ENCODE assay signal across 11 mouse cellular contexts in the genomic region with DNA sequence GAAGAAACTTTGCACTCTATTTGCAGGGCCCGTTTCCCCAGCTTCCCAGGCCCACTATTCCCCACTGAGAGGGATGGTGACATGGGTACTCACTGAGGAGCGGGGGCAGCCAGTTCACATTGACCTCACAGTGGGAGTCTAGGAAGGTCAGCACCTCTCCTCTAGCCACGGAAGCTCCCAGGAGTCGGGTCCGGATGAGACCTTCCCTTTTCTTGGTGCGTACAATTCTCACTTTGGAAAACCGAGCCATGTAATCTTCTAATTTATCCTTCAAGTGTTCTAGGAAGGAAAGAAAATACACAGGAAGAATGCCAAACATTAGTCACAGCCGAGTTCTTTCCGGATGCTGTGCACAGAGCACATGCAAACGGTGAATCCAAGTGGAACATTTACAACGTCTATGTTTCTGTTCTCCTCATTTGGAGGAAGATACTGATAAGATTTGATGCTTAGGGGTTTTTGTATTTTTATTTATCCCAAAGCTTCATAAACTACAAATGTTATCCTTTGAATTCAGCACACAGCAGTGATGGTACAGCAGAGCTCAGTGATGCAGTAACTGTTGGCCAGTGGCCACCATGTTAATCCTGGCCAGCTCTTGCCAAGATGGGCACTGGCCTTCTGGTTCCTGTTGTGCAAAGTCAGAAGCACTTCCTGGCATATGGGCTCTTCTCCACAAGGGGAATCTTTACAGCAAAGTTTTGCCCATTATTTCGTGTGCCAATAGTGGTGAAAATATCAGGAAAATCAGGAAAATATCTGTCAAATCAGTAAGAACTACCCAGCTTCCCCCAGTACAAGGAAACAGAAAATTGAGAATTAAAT.
DNase-seq lines count a peak whose midpoint lies in the region; ATAC-seq lines count a peak whose summit lies in the region.
"Had no signal": no experiment of that assay in that cellular context is flagged by ENCODE, and none has a peak within 500 bp of the region (broad histone marks: within the 10 kb centered on the region; RNA-seq: fewer than 3 reads in every experiment).

No protein-coding gene starts in this region.

- H3K27me3 ChIP-seq in neural tube, embryonic 13.5 days: no peaks in the 10 kb centered on the region
- H3K27me3 ChIP-seq: liver, embryonic 15.5 days; stomach, embryonic 15.5 days had no signal

- H3K9ac ChIP-seq in neural tube, embryonic 13.5 days: no peak overlapping the region
- H3K9ac ChIP-seq: liver, embryonic 15.5 days; stomach, embryonic 15.5 days had no signal

- intact Hi-C loops in heart, postnatal 36 days (cut with DNase I): no loop called here

- H3K4me1 ChIP-seq in neural tube, embryonic 13.5 days (replicated peaks): peaks cover 13% of the 10 kb centered on the region
- H3K4me1 ChIP-seq: liver, embryonic 15.5 days; stomach, embryonic 15.5 days had no signal

- no peaks in the 10 kb centered on the region for H3K36me3 ChIP-seq in neural tube, embryonic 13.5 days
- H3K36me3 ChIP-seq: liver, embryonic 15.5 days; stomach, embryonic 15.5 days had no signal

- WGBS in neural tube, embryonic 13.5 days: 42% methylated on average over 12 of the region's 12 CpGs

- H3K4me3 ChIP-seq in neural tube, embryonic 13.5 days: no peak overlapping the region
- H3K4me3 ChIP-seq: liver, embryonic 15.5 days; myocyte; stomach, embryonic 15.5 days had no signal

- no peaks in the 10 kb centered on the region for H3K9me3 ChIP-seq in neural tube, embryonic 13.5 days
- H3K9me3 ChIP-seq: liver, embryonic 15.5 days; stomach, embryonic 15.5 days had no signal

- peak; percentile 6 for DNase-seq in heart, postnatal 4 days
- no peak for DNase-seq in heart, postnatal 36 days
- DNase-seq in neural tube, embryonic 10.5 days (ENCODE audit: extremely low spot score, low spot score): no peak
- DNase-seq in cerebellum, postnatal 36 days: peak; percentile 89 to 92
- peak; percentile 53 for DNase-seq in retina, embryonic 14.5 days (ENCODE audit: low spot score)
- no peak for DNase-seq in adrenal gland, adult 18-20 months (ENCODE audit: low spot score in 2 of 2)
- no peak for DNase-seq in urinary bladder, postnatal 25 days (ENCODE audit: low spot score)

- ATAC-seq in neural tube, embryonic 13.5 days (ENCODE audit: low read depth): 0 out of 2 replicates have a peak, but pooled peaks have one; percentile 50

- H3K4me2 ChIP-seq in neural tube, embryonic 13.5 days: no peak overlapping the region
- H3K4me2 ChIP-seq: liver, embryonic 15.5 days; stomach, embryonic 15.5 days had no signal

- no peak overlapping the region for H3K27ac ChIP-seq in neural tube, embryonic 13.5 days (replicated peaks)
- H3K27ac ChIP-seq: liver, embryonic 15.5 days; stomach, embryonic 15.5 days had no signal

Comparison
In these comparisons a context has a peak if more than half of its experiments do, and no peak if none do; other contexts are left out.
1. DNase-seq: peak in heart, postnatal 4 days (single experiment), cerebellum, postnatal 36 days (2 of 2) and retina, embryonic 14.5 days (single experiment); none in heart, postnatal 36 days (0 of 2), neural tube, embryonic 10.5 days (single experiment), adrenal gland, adult 18-20 months (0 of 2) and urinary bladder, postnatal 25 days (single experiment).